In the genomic region with DNA sequence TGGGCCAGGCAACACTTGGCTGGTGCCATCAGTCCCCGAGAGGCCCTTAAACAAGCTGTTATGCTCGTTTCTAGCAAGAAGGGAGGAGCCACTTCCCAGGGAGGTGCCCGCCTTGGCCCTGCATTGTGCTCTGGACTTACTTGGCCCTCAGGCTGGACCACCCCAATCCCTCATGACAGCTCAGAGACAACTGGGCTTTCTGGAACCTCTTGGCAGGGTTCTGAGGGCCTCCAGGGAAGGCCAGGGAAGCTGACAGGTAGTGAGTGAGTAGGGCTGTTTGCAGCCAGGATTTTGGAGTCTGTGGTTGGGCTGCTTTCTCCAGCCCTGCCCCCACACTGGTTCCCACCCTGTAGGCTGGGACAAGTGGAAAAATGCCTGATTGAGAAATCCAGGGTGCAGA, we compare ENCODE assay signal across 9 mouse cellular contexts.
A peak's percentile ranks its signal among the peaks of the same experiment; 100 is the strongest.
DNase-seq lines count a peak whose midpoint lies in the region; ATAC-seq and TF ChIP-seq lines count a peak whose summit lies in the region.
"Had no signal": no experiment of that assay in that cellular context is flagged by ENCODE, and none has a peak within 500 bp of the region (broad histone marks: within the 10 kb centered on the region; RNA-seq: fewer than 3 reads in every experiment).

No protein-coding gene starts in this region.

- no peaks in the 10 kb centered on the region for H3K27me3 ChIP-seq in kidney, adult 2 months (replicated peaks; ENCODE audit: control insufficient read depth, insufficient read depth, low read length)
- no peaks in the 10 kb centered on the region for H3K27me3 ChIP-seq in stomach, embryonic 14.5 days (ENCODE audit: control insufficient read depth, insufficient read depth, low read length)

- H3K4me1 ChIP-seq in kidney, adult 2 months (ENCODE audit: control insufficient read depth, insufficient read depth, low read length) = peaks cover 15% of the 10 kb centered on the region
- peaks cover 37% of the 10 kb centered on the region for H3K4me1 ChIP-seq in stomach, embryonic 14.5 days (ENCODE audit: control insufficient read depth, insufficient read depth, low read length)

- H3K4me3 ChIP-seq in kidney, adult 2 months (ENCODE audit: insufficient read depth, low read depth, low read length) = no peak overlapping the region
- H3K4me3 ChIP-seq in stomach, embryonic 14.5 days (ENCODE audit: low read depth, low read length) = no peak overlapping the region
- H3K4me3 ChIP-seq: megakaryocyte, embryonic 14.5 days had no signal

- H3K27ac ChIP-seq in kidney, adult 2 months (ENCODE audit: insufficient read depth, low read depth, low read length) = no peak overlapping the region
- H3K27ac ChIP-seq in stomach, embryonic 14.5 days (ENCODE audit: low read length) = peak overlapping the region; percentile 76; the same call in 1 of the 2 replicates

- intact Hi-C loops in gastrocnemius, postnatal 36 days (cut with DNase I) = no loop called here

- no peak overlapping the region for H3K4me2 ChIP-seq in stomach, embryonic 14.5 days (replicated peaks; ENCODE audit: low read depth, low read length)

- ATAC-seq in stomach, embryonic 14.5 days (ENCODE audit: insufficient number of reproducible peaks, insufficient read depth, low FRiP score, low read depth) = peak; percentile 26; the same call in 1 of the 2 replicates

- TF ChIP-seq CTCF in kidney, adult 2 months (conservative IDR thresholded peaks at IDR 0.05; ENCODE audit: insufficient read depth, insufficient read length, low read depth, low read length) = no peak

- no peak overlapping the region for H3K9ac ChIP-seq in stomach, embryonic 14.5 days (replicated peaks; ENCODE audit: low read depth, low read length)

- DNase-seq in kidney, adult 2 months = peak; percentile 46
- no peak for DNase-seq in kidney, adult 8-10 months
- DNase-seq in gastrocnemius, postnatal 36 days = peak; percentile 29 to 44
- peak; percentile 39 for DNase-seq in kidney, postnatal 10 days
- no peak for DNase-seq in spleen, adult 12 weeks (ENCODE audit: low spot score)
- no peak for DNase-seq in thymus, postnatal 14 days
- no peak for DNase-seq in adrenal gland, postnatal 25 days

- no peak for TF ChIP-seq POLR2A in kidney, adult 2 months (IDR thresholded peaks at IDR 0.05; ENCODE audit: low read depth, low read length)

- H3K36me3 ChIP-seq in kidney, adult 2 months (ENCODE audit: control insufficient read depth, insufficient read depth, low read length) = no peaks in the 10 kb centered on the region
- no peaks in the 10 kb centered on the region for H3K36me3 ChIP-seq in stomach, embryonic 14.5 days (ENCODE audit: control insufficient read depth, insufficient read depth, low read length)

- H3K9me3 ChIP-seq in stomach, embryonic 14.5 days (ENCODE audit: control insufficient read depth, low read depth, low read length) = no peaks in the 10 kb centered on the region

- 44% methylated on average over 3 of the region's 3 CpGs for WGBS in kidney, adult 2 months
- WGBS in stomach, embryonic 14.5 days = 17% methylated on average over 3 of the region's 3 CpGs

Comparison
In these comparisons a context has a peak if more than half of its experiments do, and no peak if none do; other contexts are left out.
1. DNase-seq: peak in kidney, adult 2 months (single experiment), gastrocnemius, postnatal 36 days (2 of 2) and kidney, postnatal 10 days (single experiment); none in kidney, adult 8-10 months (0 of 2), spleen, adult 12 weeks (single experiment), thymus, postnatal 14 days (single experiment) and adrenal gland, postnatal 25 days (single experiment).